30 mouse cellular contexts compared by ENCODE assay signal in genomic region chr14:48482762-48483161, GRCm38 (mm10).
"Had no signal": no experiment of that assay in that cellular context is flagged by ENCODE, and none has a peak within 500 bp of the region (broad histone marks: within the 10 kb centered on the region; RNA-seq: fewer than 3 reads in every experiment).

No protein-coding gene starts in this region.

- H3K4me2 ChIP-seq: limb, embryonic 12.5 days; limb, embryonic 13.5 days; limb, embryonic 15.5 days; liver, embryonic 11.5 days; liver, embryonic 13.5 days; liver, embryonic 15.5 days; lung, embryonic 14.5 days; lung, embryonic 15.5 days; midbrain, embryonic 11.5 days; midbrain, embryonic 12.5 days; midbrain, embryonic 13.5 days; midbrain, embryonic 15.5 days; neural tube, embryonic 12.5 days had no signal

- DNase-seq: left cerebral cortex, postnatal 4 days; liver; liver, embryonic 13.5 days; liver, postnatal 0 days; lung, adult 18-20 months; lung, adult 2 months; lung, embryonic 14.5 days; lung, postnatal 10 days; lung, postnatal 14 days; lung, postnatal 36 days; lung, postnatal 4 days had no signal

- H3K27me3 ChIP-seq: limb, embryonic 12.5 days; limb, embryonic 13.5 days; limb, embryonic 15.5 days; liver, embryonic 13.5 days; liver, embryonic 15.5 days; lung, embryonic 15.5 days; megakaryocyte, embryonic 14.5 days; midbrain, embryonic 12.5 days; midbrain, embryonic 13.5 days; midbrain, embryonic 15.5 days; neural tube, embryonic 12.5 days had no signal

- H3K9me3 ChIP-seq: limb, embryonic 10.5 days; limb, embryonic 12.5 days; limb, embryonic 13.5 days; limb, embryonic 15.5 days; liver, embryonic 13.5 days; liver, embryonic 15.5 days; lung, embryonic 15.5 days; megakaryocyte, embryonic 14.5 days; midbrain, embryonic 10.5 days; midbrain, embryonic 12.5 days; midbrain, embryonic 13.5 days; midbrain, embryonic 15.5 days; neural tube, embryonic 12.5 days had no signal

- H3K9ac ChIP-seq: limb, embryonic 12.5 days; limb, embryonic 13.5 days; limb, embryonic 15.5 days; liver, embryonic 13.5 days; liver, embryonic 14.5 days; liver, embryonic 15.5 days; liver, postnatal 0 days; lung, embryonic 14.5 days; lung, embryonic 15.5 days; midbrain, embryonic 12.5 days; midbrain, embryonic 13.5 days; midbrain, embryonic 15.5 days; neural tube, embryonic 12.5 days had no signal

- H3K4me3 ChIP-seq: limb, embryonic 10.5 days; limb, embryonic 12.5 days; limb, embryonic 13.5 days; limb, embryonic 15.5 days; liver, embryonic 13.5 days; liver, embryonic 15.5 days; lung, embryonic 15.5 days; megakaryocyte, embryonic 14.5 days; midbrain, embryonic 10.5 days; midbrain, embryonic 12.5 days; midbrain, embryonic 13.5 days; midbrain, embryonic 15.5 days; myocyte; neural tube, embryonic 12.5 days had no signal

- H3K27ac ChIP-seq: limb, embryonic 10.5 days; limb, embryonic 12.5 days; limb, embryonic 13.5 days; limb, embryonic 15.5 days; liver, embryonic 13.5 days; liver, embryonic 14.5 days; liver, embryonic 15.5 days; lung, embryonic 15.5 days; macrophage; midbrain, embryonic 10.5 days; midbrain, embryonic 12.5 days; midbrain, embryonic 13.5 days; midbrain, embryonic 15.5 days; neural tube, embryonic 12.5 days had no signal

- H3K4me1 ChIP-seq: limb, embryonic 10.5 days; limb, embryonic 12.5 days; limb, embryonic 13.5 days; limb, embryonic 15.5 days; liver, embryonic 13.5 days; liver, embryonic 15.5 days; lung, embryonic 15.5 days; megakaryocyte, embryonic 14.5 days; neural tube, embryonic 12.5 days had no signal

- ATAC-seq: liver, postnatal 0 days; lung, postnatal 0 days; midbrain, embryonic 13.5 days; midbrain, embryonic 15.5 days; midbrain, embryonic 16.5 days had no signal
